Mouse (Mus musculus) limb, embryonic 15.5 days (tissue): ENCODE measurements around the gene Nnat. TPM values are rescaled to one million over a fixed set of nuclear protein-coding genes. Genes with fewer than 3 reads are reported as not detected.

Experiments used
- ATAC-seq: fragments of 200-750 bp; cut with Nextera tagmentation; 2 replicates; pipeline ENCODE4 v1.8.0; 2017; ENCODE audit warnings: low read depth, moderate TSS enrichment; ENCODE audit not compliant: insufficient number of reproducible peaks, low FRiP score, low TSS enrichment
- H3K27ac ChIP-seq: fragments of 300-500 bp; sonication (generic); 2 replicates; pipeline ENCODE4 v1.5.1; 2015; ENCODE audit warnings: moderate library complexity, mild to moderate bottlenecking, inconsistent platforms
- H3K27me3 ChIP-seq: fragments of 300-500 bp; sonication (generic); 2 replicates; pipeline ENCODE4 v1.6.1; 2015; ENCODE audit warnings: inconsistent platforms
- H3K36me3 ChIP-seq: fragments of 300-500 bp; sonication (generic); 2 replicates; pipeline ENCODE4 v1.6.1; 2015; ENCODE audit warnings: inconsistent platforms
- H3K4me1 ChIP-seq: fragments of 300-500 bp; sonication (generic); 2 replicates; pipeline ENCODE4 v1.6.1; 2015; ENCODE audit warnings: inconsistent platforms
- H3K4me2 ChIP-seq: fragments of 300-500 bp; sonication (generic); 2 replicates; pipeline ENCODE4 v1.6.1; 2015; ENCODE audit warnings: mild to moderate bottlenecking, inconsistent platforms
- H3K4me3 ChIP-seq: fragments of 300-500 bp; sonication (generic); 2 replicates; pipeline ENCODE4 v1.5.1; 2015; ENCODE audit warnings: mild to moderate bottlenecking, inconsistent platforms
- H3K9ac ChIP-seq: fragments of 300-500 bp; sonication (generic); 2 replicates; pipeline ENCODE4 v1.6.1; 2015; ENCODE audit warnings: inconsistent platforms
- H3K9me3 ChIP-seq: fragments of 300-500 bp; sonication (generic); 2 replicates; pipeline ENCODE4 v1.6.1; 2016; ENCODE audit warnings: inconsistent platforms
- WGBS: fragments of 180-500 bp; shearing (Covaris S2); methylation state at CpG from one replicate; pipeline ENCODE4 v1.1.7; 2015; 5-methylcytosine and 5-hydroxymethylcytosine counted together
- polyA plus RNA-seq: library from polyadenylated mRNA; unstranded; fragments of >200 nt; fragmentation: Nextera tagmentation; extraction: Ambion mirVana; gene quantifications from 2 replicates; pipeline ENCODE4 v1.2.1, GENCODE M21; 2015

Nnat gene
- polyA plus RNA-seq, 1 experiment from 2014 or later, result 285 TPM

DNA sequence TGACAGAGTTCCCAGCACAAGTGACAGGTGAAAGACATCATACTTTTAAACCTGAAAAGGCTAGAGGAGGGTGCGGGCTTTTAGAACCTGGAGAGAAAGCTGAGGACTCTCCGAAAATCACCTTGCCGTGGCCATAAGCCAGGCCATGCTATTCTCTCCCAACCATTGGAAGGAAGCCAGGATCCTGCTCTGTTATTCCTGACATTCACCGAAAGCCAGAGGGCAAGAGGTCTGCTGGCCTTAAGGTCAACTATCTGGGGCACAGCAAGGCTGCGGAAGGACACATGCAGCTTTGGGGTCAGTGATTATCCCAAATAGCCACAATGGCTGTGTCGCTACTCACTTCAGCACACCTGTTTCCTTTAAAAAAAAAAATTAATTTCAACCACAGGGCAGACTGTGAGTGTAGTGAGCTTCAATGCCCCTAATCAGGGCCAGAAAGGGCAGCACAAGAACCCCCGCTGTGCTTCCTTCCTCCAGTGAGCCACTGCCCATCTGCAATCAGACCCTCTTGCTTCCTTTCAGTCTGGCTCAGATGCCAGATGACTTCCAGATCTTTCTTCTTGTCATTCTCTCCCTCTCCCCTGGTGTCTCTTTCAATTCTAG lies 23.3 kb upstream of the Nnat start:
- H3K27me3 ChIP-seq, result no peaks in the 10 kb centered on the region
- H3K27ac ChIP-seq, result no peak overlapping the region
- no peak overlapping the region for H3K4me3 ChIP-seq
- H3K4me1 ChIP-seq, result peaks cover 32% of the 10 kb centered on the region
- H3K4me2 ChIP-seq, result no peak overlapping the region
- H3K9me3 ChIP-seq, result no peaks in the 10 kb centered on the region
- WGBS, result 36% methylated on average over 7 of the region's 7 CpGs
- H3K36me3 ChIP-seq, result no peaks in the 10 kb centered on the region
- H3K9ac ChIP-seq, result no peak overlapping the region
- no peak for ATAC-seq

DNA sequence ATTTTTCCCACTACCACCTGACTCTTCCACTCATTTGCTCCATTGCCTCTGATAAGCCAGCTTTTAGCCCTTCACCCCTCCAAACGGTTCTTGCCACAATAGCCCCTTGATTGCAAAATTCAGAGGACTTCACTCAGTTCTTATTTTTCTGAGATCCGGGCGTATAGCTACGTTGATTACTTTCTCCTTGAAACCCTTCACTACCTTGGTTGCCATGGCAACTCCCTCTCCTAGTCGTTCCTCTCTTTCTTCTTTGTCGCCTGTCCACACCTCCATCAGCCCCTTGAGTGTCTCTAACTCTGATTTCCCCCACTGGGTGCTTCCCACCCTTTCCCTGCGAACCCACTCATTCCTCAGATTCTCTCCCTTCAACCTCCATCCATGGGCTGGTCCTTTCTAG lies 22.8 kb upstream of the Nnat start:
- Histone ChIP-seq H3K27me3 (no peaks in the 10 kb centered on the region), H3K4me2 (no peak overlapping the region), H3K4me1 (peaks cover 27% of the 10 kb centered on the region), H3K27ac (no peak overlapping the region), H3K9me3 (no peaks in the 10 kb centered on the region), H3K36me3 (no peaks in the 10 kb centered on the region), H3K9ac (no peak overlapping the region), H3K4me3 (no peak overlapping the region)
- WGBS, result 25% methylated on average over 7 of the region's 7 CpGs
- ATAC-seq, result no peak

DNA sequence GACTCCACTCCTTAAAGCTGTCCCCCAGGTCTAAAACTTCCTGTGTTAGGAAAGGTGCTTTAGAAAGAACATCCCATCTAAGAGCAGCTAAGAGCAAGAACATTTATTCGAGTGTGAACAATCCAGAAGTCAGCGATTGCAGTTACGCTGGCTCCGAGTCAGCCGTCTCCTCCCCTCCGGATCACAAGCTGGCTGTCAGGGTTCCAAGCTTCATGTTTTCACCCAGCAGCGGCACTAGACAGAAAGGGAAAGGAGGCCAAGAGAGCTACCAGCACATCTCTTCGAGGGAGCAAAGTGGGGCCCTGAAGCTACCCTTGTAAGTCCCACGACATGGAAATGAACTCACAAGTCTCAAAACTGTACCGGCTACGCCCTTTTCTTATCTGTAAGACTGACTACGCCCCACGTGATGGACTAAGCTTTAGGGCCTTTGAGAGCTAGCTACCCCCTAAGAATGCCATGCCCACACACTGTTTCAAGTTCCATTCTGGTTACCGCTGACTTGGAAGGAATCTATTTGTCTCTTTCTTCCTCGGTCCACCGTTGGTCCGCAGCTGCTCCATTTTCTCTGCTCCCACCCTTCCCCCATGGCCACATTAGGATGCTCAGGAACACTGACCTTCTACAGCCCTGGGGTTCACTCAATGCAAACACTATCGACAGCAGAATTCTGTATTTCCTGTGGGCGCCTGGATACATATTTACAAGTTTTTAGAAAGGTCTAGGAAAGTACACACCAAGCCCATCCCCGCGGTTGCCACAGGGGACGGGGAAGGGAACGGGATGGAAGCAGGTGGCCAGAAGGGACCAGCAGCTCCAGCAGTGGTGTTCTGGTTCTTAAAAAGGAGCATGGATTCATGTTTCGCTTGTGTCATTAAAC lies 19.6 kb upstream of the Nnat start:
- peak overlapping the region; percentile 12; the same call in 1 of the 2 replicates for H3K27ac ChIP-seq
- 50% methylated on average over 24 of the region's 24 CpGs for WGBS
- peaks cover 20% of the 10 kb centered on the region for H3K4me1 ChIP-seq
- H3K4me2 ChIP-seq, result no peak overlapping the region
- H3K9ac ChIP-seq, result no peak overlapping the region
- H3K36me3 ChIP-seq, result peaks cover 5% of the 10 kb centered on the region; the same call in 1 of the 2 replicates
- H3K4me3 ChIP-seq, result no peak overlapping the region
- no peaks in the 10 kb centered on the region for H3K9me3 ChIP-seq
- no peak; the same call in 1 of the 2 replicates for ATAC-seq
- no peaks in the 10 kb centered on the region for H3K27me3 ChIP-seq

DNA sequence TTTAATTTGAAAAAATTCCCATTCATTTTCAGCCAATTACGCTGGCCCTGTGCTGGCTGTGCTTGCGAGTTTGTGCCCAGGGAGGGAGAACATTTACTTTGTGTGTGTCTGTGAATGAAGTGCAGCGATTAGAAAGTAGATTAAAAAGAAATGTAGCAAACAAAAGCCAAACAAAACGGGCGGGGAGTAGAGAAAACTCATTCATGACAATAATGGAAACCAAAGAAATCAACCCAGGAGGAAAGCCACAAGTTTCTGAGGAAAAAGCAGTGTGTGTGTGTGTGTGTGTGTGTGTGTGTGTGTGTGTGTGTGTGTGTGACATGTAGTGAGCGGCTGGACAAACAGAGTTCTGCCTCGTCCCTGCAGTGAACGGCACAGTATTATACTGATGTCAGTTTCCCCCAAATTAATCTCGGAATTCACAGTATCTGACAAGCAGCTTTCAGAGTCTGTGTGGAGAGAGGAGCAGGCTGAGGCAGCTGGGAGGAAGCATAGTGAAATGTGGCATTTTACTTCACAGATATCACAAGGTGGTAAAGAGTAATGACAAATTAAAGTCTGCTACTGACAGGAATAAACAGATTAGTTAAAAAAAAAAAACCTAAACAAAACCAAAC lies 18.8 kb upstream of the Nnat start:
- WGBS, result 39% methylated on average over 9 of the region's 9 CpGs
- H3K4me1 ChIP-seq, result peaks cover 20% of the 10 kb centered on the region
- H3K36me3 ChIP-seq, result peaks cover 12% of the 10 kb centered on the region; the same call in 1 of the 2 replicates

DNA sequence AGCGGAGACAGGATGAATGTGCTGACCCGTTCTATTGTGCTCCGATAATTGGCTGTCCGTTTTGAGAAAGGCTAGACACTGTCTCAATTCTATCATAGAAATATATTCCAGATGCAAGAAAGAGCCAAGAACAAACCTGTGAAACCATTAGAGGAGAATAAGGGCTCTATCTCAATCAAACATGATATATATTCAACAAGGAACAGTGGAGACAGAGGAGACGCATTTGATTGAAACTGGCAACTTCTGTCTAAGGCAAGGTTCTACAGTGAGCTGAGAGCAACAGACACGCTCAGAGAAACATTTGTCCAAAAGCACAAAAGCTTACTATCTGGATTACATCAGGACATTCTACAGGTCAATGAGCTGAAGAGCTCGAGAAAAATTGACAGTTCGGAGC lies 18.2 kb upstream of the Nnat start:
- Histone ChIP-seq H3K4me1 (peaks cover 17% of the 10 kb centered on the region), H3K4me3 (no peak overlapping the region), H3K4me2 (no peak overlapping the region), H3K27me3 (no peaks in the 10 kb centered on the region), H3K36me3 (peaks cover 16% of the 10 kb centered on the region), H3K9ac (no peak overlapping the region), H3K27ac (no peak overlapping the region), H3K9me3 (no peaks in the 10 kb centered on the region)
- 73% methylated on average over 8 of the region's 8 CpGs for WGBS
- no peak for ATAC-seq

More for the DNA sequence above, 18.8 kb upstream of the Nnat start:
- Histone ChIP-seq H3K9ac (no peak overlapping the region), H3K9me3 (no peaks in the 10 kb centered on the region), H3K4me3 (no peak overlapping the region), H3K4me2 (no peak overlapping the region), H3K27ac (no peak overlapping the region), H3K27me3 (no peaks in the 10 kb centered on the region)
- no peak for ATAC-seq

DNA sequence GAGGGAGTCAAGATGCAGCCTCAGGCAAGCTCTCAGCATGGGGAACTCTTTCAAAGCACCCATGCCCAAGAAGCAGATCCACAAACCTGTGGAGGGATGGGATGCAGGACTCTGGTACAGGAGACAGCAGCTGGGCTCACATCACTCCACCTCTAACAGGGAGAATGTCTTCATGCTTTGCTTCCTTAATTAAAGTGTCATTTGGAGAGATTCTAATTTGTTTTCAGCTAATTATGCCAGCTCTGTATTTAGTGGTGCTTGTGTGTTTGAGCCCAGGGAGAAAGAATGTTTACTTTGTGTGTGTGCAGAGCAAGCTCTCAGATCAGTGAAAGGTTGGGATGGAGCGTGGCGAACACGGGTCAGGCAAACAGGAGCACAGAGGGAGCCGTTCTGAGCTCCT lies 17.5 kb upstream of the Nnat start:
- no peak overlapping the region for H3K4me3 ChIP-seq
- no peak overlapping the region for H3K4me2 ChIP-seq
- H3K4me1 ChIP-seq, result peaks cover 12% of the 10 kb centered on the region
- no peaks in the 10 kb centered on the region for H3K9me3 ChIP-seq
- H3K9ac ChIP-seq, result no peak overlapping the region
- whole genome bisulfite sequencing, result 60% methylated on average over 4 of the region's 4 CpGs
- no peak overlapping the region for H3K27ac ChIP-seq
- no peak for ATAC-seq
- peaks cover 23% of the 10 kb centered on the region for H3K36me3 ChIP-seq
- H3K27me3 ChIP-seq, result no peaks in the 10 kb centered on the region

DNA sequence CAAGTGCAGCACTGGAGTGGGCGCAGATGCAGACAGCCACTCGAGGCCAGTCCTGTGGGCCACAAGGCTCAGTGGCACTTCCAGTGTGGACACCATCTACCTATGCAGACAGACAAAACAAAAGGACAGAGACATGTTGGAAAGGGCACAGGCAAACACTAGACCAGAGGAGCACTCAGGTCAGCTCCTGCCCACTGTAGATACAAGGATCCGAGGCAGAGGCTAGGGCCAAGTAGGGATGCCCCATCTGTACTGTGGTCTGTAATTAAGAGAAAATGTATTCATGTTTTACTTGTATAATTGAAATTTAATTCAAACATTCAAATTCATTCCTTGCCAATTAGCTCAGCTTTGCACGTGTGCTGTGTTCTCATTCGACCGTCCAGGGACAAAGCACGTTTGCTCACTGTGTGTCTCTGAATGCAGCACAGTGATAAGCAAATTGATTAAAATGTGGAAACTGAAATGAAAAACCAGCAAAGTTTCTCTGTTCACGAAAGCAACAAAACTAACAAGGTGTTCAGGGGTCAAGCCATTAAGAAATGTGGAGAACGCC lies 15.5 kb upstream of the Nnat start:
- H3K4me1 ChIP-seq, result peaks cover 10% of the 10 kb centered on the region
- no peak overlapping the region for H3K27ac ChIP-seq
- no peak overlapping the region for H3K4me3 ChIP-seq
- H3K9ac ChIP-seq, result no peak overlapping the region
- H3K9me3 ChIP-seq, result no peaks in the 10 kb centered on the region
- no peaks in the 10 kb centered on the region for H3K27me3 ChIP-seq
- WGBS, result 62% methylated on average over 9 of the region's 9 CpGs
- peaks cover 37% of the 10 kb centered on the region for H3K36me3 ChIP-seq
- ATAC-seq, result no peak
- no peak overlapping the region for H3K4me2 ChIP-seq

DNA sequence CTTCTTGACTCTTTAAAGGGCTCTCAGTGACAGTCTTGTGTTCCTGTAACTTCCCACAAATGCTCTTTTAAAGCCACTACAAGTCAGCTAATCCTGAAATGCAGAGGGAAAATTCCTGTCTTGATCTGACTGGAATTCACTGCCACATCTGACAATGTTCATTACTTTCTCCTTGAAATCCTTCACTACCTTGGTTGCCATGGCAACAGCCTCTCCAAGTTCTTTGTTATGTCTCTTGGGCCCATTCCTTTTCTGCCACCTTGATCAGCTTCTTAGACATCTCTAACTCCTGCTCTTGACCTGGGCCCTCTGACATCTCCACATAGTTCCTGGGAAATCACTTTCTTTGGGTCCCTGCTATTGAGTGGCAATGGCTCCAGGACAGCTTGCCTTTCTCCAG lies 13.2 kb upstream of the Nnat start:
- ATAC-seq, result no peak
- Histone ChIP-seq H3K9ac (no peak overlapping the region), H3K27me3 (no peaks in the 10 kb centered on the region), H3K4me2 (no peak overlapping the region), H3K4me1 (peaks cover 7% of the 10 kb centered on the region), H3K4me3 (no peak overlapping the region), H3K27ac (no peak overlapping the region), H3K36me3 (peaks cover 37% of the 10 kb centered on the region), H3K9me3 (no peaks in the 10 kb centered on the region)

DNA sequence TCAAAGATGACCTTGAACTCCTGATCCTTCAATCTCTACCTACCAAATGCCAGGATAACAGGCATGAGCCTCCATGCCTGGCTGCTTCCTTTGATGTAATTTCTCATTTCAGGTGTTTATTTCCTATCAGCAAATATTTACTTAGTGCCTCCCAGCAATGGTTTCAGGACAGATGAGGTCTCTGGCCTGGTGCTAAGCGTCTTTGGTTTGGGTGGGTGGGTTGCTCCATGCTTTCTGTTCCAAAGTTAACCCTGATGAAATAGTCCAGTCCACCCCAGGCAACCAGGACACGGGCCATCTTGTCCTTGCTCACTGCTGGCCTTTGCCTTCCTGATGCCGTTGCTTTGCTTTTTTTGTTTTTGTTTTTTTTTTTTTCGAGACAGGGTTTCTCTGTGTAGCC lies 9.6 kb upstream of the Nnat start:
- H3K36me3 ChIP-seq, result peaks cover 31% of the 10 kb centered on the region
- 85% methylated on average over 4 of the region's 4 CpGs for WGBS
- ATAC-seq, result no peak
- no peak overlapping the region for H3K4me2 ChIP-seq
- no peak overlapping the region for H3K9ac ChIP-seq
- H3K9me3 ChIP-seq, result no peaks in the 10 kb centered on the region
- no peak overlapping the region for H3K27ac ChIP-seq
- no peak overlapping the region for H3K4me3 ChIP-seq
- no peaks in the 10 kb centered on the region for H3K27me3 ChIP-seq
- H3K4me1 ChIP-seq, result peaks cover 42% of the 10 kb centered on the region

DNA sequence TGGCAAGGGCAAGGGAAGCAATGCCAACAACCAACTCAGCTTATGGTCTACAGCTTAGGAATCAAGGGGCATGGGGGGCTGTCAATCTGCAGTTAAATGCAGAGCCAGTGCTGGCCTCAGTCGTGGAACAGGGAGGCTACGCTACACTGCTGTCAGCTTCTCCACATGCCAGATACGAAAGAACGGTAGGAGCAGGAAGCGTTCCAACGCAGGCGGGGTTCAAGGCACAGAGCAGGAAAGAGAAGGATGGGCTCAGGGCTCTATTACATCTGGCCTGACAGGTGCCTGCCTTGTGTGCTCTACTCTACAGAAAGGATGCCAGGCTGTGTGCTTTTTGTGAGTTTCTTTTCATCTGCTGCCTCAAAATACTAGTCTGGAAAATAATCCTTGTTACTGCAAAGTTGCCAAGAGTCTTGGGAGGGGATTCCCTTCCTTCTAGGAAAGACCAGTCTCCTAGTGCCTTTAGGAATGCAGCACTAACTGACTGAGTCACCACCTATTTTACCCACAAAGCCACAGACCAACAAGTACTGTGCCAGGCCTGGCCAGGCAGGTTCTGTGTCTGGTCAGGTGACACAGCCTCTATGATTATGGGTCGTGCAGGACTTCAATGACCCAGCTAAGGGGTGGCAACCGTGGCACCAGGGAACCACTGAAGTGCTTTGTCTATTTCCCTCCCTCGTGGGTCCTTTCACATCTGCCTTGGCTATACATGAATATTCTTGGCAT lies 7.6 kb upstream of the Nnat start:
- no peaks in the 10 kb centered on the region for H3K9me3 ChIP-seq
- H3K9ac ChIP-seq, result no peak overlapping the region
- peak overlapping the region; percentile 70 for H3K27ac ChIP-seq
- WGBS, result 42% methylated on average over 10 of the region's 10 CpGs
- ATAC-seq, result 0 out of 2 replicates have a peak, but pooled peaks have one; percentile 63
- no peaks in the 10 kb centered on the region for H3K27me3 ChIP-seq
- H3K4me3 ChIP-seq, result no peak overlapping the region
- peaks cover 58% of the 10 kb centered on the region for H3K4me1 ChIP-seq
- H3K36me3 ChIP-seq, result peaks cover 22% of the 10 kb centered on the region
- no peak overlapping the region for H3K4me2 ChIP-seq

DNA sequence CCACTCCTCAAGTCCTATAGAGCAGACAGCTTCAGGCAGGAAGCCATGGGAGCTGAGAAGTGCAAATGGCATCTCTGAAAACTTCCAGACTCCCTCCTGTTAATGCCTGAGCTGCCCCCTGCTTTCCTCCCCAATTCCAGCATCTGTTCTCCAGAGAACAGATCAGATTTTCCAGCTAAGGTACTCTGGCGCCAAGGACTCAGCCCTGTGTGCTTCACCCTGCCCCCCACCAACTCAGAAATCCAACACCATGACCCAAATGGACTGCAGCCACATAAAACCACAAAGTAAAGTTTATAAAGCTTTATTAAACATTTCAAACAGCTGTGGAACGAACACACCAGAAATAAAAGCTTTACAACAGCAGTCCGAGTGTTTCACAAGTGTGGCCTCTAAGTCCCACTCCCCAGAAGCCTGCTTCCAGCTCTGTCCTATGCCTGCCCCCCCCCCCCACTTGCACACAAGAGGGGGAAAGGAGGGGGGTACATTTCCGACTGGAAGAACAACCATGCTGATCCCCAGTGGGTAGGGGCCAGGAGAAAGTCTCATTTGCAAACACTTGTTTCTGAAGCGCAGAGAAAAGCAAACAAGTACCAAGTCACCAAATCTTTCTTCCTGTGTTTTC lies 3.7 kb upstream of the Nnat start:
- Histone ChIP-seq H3K36me3 (peaks cover 41% of the 10 kb centered on the region), H3K4me2 (no peak overlapping the region), H3K9ac (no peak overlapping the region), H3K9me3 (peaks cover 15% of the 10 kb centered on the region; the same call in 1 of the 2 replicates), H3K4me3 (no peak overlapping the region), H3K27ac (peak overlapping the region; percentile 82), H3K4me1 (peaks cover 65% of the 10 kb centered on the region), H3K27me3 (no peaks in the 10 kb centered on the region)
- ATAC-seq, result peak; percentile 79
- WGBS, result 23% methylated on average over 5 of the region's 5 CpGs
